Mouse (Mus musculus) G1E (cell line): ENCODE data around the gene Olfr630. TPM values are rescaled to one million over a fixed set of nuclear protein-coding genes. Genes with fewer than 3 reads are reported as not detected.
A peak's percentile ranks its signal among the peaks of the same experiment; 100 is the strongest.
"Not testable (repeated sequence)": the region's sequence is repeated elsewhere in the genome, so short reads cannot be mapped to it uniquely, and the experiment has no call there.

Experiments used
- ATAC-seq: 2 replicates; pipeline ENCODE4 v1.8.0; 2016; ENCODE audit warnings: mild to moderate bottlenecking; ENCODE audit not compliant: insufficient number of reproducible peaks, poor library complexity, low FRiP score, severe bottlenecking; ENCODE audit errors: extremely low read depth
- DNase-seq: peaks from one replicate; pipeline ENCODE4 v3.0.0; 2012; ENCODE audit warnings: low spot score
- H3K27me3 ChIP-seq: 2 replicates; pipeline ENCODE4 v1.6.1; 2012; ENCODE audit warnings: mild to moderate bottlenecking, low read length, inconsistent platforms; ENCODE audit not compliant: insufficient read depth
- H3K36me3 ChIP-seq: replicated peaks from 2 replicates; pipeline ENCODE3; 2012; ENCODE audit warnings: mild to moderate bottlenecking, inconsistent platforms
- H3K4me1 ChIP-seq: 2 replicates; pipeline ENCODE4 v1.6.1; 2012; ENCODE audit warnings: low read depth, low read length, inconsistent platforms, mixed read lengths; ENCODE audit not compliant: insufficient read depth
- H3K4me3 ChIP-seq: 2 replicates; pipeline ENCODE4 v1.5.1; 2012; ENCODE audit warnings: low read depth, mild to moderate bottlenecking, inconsistent platforms, low read length, moderate library complexity, mixed read lengths
- H3K9me3 ChIP-seq: replicated peaks from 2 replicates; pipeline ENCODE4 v1.6.1; 2012; ENCODE audit warnings: inconsistent platforms
- CTCF ChIP-seq: IDR thresholded peaks from 2 replicates; pipeline ENCODE4 v1.5.1; 2012; ENCODE audit warnings: low read depth, low read length, inconsistent platforms, mixed read lengths
- GATA1 ChIP-seq: IDR thresholded peaks from 2 replicates; pipeline ENCODE4 v1.6.1; 2012; ENCODE audit warnings: borderline replicate concordance, low read length, inconsistent platforms, mixed read lengths
- GATA2 ChIP-seq: IDR thresholded peaks from 2 replicates; pipeline ENCODE4 v1.6.1; 2012; ENCODE audit warnings: low read depth, low read length, inconsistent platforms, borderline replicate concordance
- POLR2AphosphoS5 ChIP-seq: IDR thresholded peaks from 2 replicates; pipeline ENCODE4 v1.6.1; 2012; ENCODE audit warnings: low read depth, low read length, inconsistent platforms; ENCODE audit not compliant: insufficient replicate concordance
- TAL1 ChIP-seq: conservative IDR thresholded peaks from 2 replicates; pipeline ENCODE4 v1.6.1; 2012; ENCODE audit warnings: low read depth, low read length, inconsistent platforms, mixed read lengths
- polyA plus RNA-seq: library from polyadenylated mRNA; stranded (reverse); fragments of >175 nt; gene quantifications from 2 replicates; pipeline ENCODE4 v1.2.3, GENCODE M21; 2012
- total RNA-seq, 2 experiments: library from RNA; stranded (forward) in 1 of 2; stranded (reverse) in 1 of 2; fragments of 200-1000 nt in 1 of 2; fragments of >200 nt in 1 of 2; fragmentation: Nextera tagmentation in 1 of 2; gene quantifications; 2 replicates each; pipeline ENCODE4 v1.2.3; 2014 to 2017

The Olfr630 gene
- total RNA-seq (2014; fragmentation: Nextera tagmentation) (not detected in 2 replicates), total RNA-seq (2017) (0.11 TPM in 1 of 2 replicates, not detected in the other), polyA plus RNA-seq (not detected in 2 replicates)

DNA sequence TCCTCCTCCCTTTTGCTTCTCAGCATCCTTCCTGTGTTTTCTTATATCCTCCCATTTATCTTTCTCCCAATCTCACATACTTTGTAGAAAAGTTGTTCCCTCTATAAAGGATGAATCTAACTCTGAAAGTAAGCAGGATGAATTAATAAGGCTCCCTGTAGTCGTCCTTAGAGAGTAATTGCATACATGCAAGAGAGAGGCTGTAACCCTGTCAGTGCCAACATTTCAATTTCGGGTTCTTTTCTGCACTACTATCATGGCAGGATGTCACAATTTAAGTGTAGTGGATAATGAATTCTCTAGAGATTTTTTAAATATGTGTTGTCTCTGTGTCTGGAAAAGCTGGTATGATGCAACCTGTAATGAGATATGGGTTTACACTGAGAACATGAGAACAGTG, at the start of gene Olfr630:
Gene Olfr630, minus strand, starts transcription at position 101 of the 400 bp plus-strand sequence.
- no peak for ATAC-seq
- Histone ChIP-seq H3K9me3 (no peaks in the 10 kb centered on the region), H3K27me3 (no peaks in the 10 kb centered on the region), H3K4me1 (no peaks in the 10 kb centered on the region), H3K36me3 (no peaks in the 10 kb centered on the region), H3K4me3 (no peak within 1 kb of the TSS)
- TF ChIP-seq TAL1 = no peak
- no peak for DNase-seq

DNA sequence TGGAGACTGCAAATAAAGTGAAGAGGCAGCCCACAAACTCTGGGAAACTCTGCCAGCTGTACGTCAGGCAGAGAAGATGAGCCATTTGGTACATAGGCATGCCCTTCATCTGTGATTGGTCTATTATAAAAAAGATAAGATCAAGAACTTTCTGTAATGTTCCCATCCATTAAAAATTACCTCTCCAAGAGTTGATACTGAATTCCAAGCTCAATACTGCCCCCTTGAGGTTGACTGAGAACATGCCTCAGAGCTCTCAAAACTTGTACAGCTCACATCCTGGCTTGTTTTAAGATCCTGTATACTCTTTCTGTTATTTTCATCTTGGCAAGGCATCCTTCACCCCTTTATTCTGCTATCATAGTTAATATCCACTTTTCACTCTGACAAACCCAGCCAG, 49.7 kb upstream of the Olfr630 start:
- ATAC-seq = no peak
- Histone ChIP-seq H3K36me3 (no peaks in the 10 kb centered on the region), H3K9me3 (no peaks in the 10 kb centered on the region), H3K4me1 (peaks cover 27% of the 10 kb centered on the region), H3K27me3 (no peaks in the 10 kb centered on the region), H3K4me3 (no peak overlapping the region)
- DNase-seq = no peak
- no peak for TF ChIP-seq GATA1
- peak; percentile 47; the same call in 1 of the 2 replicates for TF ChIP-seq CTCF
- no peak for TF ChIP-seq TAL1
- no peak for TF ChIP-seq POLR2AphosphoS5
- TF ChIP-seq GATA2 = no peak

DNA sequence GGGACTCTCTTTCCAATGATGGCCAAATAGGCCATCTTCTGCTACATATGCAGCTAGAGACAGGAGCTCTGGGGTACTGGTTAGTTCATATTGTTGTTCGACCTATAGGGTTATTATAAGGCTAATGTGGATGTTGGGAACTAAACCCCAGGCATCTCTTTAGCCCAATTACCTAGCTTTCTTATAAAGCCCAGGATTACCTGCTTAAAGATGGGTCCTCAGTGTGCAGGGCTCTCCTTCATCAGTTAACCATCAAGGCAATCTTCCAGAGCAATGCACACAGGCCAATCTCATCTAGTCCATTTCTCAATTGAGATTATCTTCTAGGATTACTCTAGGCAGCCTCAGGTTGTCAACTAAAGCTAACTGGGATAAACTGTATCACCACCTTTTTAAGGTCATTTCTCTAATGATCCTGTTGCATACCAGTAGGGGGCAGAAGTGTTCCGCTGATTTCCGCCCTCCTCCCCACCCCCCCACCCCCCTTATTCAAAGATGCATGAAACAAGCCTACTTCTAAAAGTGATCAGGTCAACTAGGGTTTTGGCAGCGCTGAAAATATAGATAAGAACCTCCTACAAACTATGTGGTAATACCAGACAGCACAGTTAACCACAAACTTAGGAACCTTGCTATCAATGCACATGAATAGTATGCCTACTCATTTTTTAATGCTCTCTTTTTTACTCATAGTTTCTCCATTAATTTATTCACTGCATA, 35.7 kb upstream of the Olfr630 start:
- H3K9me3 ChIP-seq = no peaks in the 10 kb centered on the region
- TF ChIP-seq CTCF (no peak), TAL1 (peak; percentile 40; the same call in 1 of the 2 replicates), GATA1 (no peak), POLR2AphosphoS5 (no peak), GATA2 (no peak)
- H3K4me1 ChIP-seq = 0 out of 2 replicates have a peak, but pooled peaks cover 5% of the 10 kb centered on the region
- DNase-seq (peak; percentile 23), ATAC-seq (peak; percentile 100)
- H3K27me3 ChIP-seq = no peaks in the 10 kb centered on the region
- H3K36me3 ChIP-seq = no peaks in the 10 kb centered on the region
- H3K4me3 ChIP-seq = no peak overlapping the region

DNA sequence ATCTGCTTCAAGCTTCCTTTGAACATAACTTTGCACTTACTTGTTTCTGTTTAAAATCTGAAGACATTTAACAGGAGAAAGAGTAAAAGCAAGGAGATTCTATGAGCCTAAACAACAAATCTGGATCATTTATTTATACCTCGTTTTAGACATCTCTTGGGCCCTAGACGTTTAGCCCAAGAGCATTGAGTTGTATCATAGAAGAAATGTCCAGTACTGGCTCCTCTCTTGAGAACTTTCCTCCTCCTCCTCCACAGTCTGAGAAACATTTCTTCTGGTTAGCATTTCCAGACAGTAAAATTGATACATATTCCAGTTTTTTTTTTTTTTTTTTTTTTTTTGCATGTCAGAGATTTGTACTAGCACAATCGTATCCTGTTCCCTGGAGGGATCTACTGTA, 34.6 kb upstream of the Olfr630 start, which contains the start of gene Olfr67:
Gene Olfr67, minus strand, starts transcription at position 101 of the 400 bp plus-strand sequence.
- ATAC-seq = no peak
- TF ChIP-seq CTCF (no peak), GATA1 (no peak), POLR2AphosphoS5 (no peak), TAL1 (no peak), GATA2 (no peak)
- Histone ChIP-seq H3K36me3 (no peaks in the 10 kb centered on the region), H3K27me3 (no peaks in the 10 kb centered on the region), H3K9me3 (no peaks in the 10 kb centered on the region), H3K4me3 (no peak within 1 kb of the TSS), H3K4me1 (0 out of 2 replicates have a peak, but pooled peaks cover 5% of the 10 kb centered on the region)
- no peak for DNase-seq

GRCm38 (mm10) chr7:103779598-103779997, 22.5 kb upstream of the Olfr630 start, which contains the start of gene Olfr68:
Gene Olfr68 (minus strand): TSS chr7:103779698.
- DNase-seq = no peak
- Histone ChIP-seq H3K36me3 (no peaks in the 10 kb centered on the region), H3K4me3 (no peak within 1 kb of the TSS), H3K4me1 (no peaks in the 10 kb centered on the region), H3K9me3 (no peaks in the 10 kb centered on the region), H3K27me3 (peaks cover 5% of the 10 kb centered on the region)
- TF ChIP-seq CTCF = no peak
- TF ChIP-seq GATA1 = no peak
- TF ChIP-seq GATA2 = no peak
- TF ChIP-seq TAL1 = no peak
- TF ChIP-seq POLR2AphosphoS5 = no peak
- no peak for ATAC-seq

- not testable (repeated sequence) for H3K4me3 ChIP-seq, H3K9me3 ChIP-seq, H3K4me1 ChIP-seq, H3K36me3 ChIP-seq, DNase-seq, H3K27me3 ChIP-seq, ATAC-seq
Observed at GRCm38 (mm10) chr7:103777652-103778051, 20.5 kb upstream of the Olfr630 start.

DNA sequence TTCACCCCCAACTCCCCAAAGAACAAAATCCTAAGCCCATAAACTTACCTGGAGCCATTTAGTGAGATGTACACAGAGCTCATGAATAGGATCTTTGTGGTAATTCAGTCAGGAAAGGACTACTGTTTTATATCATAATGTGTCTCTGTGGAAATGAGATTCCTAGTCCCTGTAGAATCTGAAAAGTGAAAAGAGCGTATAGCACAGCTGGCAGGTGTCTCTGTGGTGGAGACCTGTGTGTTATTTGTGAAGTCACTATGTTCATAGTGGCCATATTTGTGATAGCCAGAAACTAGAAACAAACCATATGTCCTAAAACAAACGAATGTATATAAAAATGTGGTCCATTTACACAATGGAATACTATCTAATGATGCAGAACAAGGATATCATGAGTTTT, 14.4 kb upstream of the Olfr630 start, which contains the start of gene Olfr69:
Gene Olfr69, minus strand, starts transcription at position 101 of the 400 bp plus-strand sequence.
- no peak for ATAC-seq
- no peaks in the 10 kb centered on the region for H3K9me3 ChIP-seq

DNA sequence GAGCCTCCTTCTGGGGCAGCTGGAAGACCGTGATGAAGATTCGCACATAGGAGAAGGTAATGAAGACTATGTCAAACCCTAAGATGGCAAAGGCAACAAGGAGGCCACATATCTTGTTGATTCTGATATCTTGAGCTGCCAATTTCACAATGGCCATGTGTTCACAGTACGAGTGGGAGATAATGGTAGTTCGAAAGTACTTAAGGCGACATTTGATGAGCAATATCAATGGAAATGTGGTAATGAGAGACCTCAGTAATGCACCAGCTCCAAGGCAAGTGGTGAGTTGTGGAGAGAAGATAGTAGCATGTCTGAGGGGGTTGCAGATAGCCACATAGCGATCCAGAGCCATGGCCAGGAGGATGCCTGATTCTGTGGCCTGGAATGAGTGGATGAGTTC, 10.6 kb upstream of the Olfr630 start:
- ATAC-seq = not testable (repeated sequence)

More for the DNA sequence above, 14.4 kb upstream of the Olfr630 start, which contains the start of gene Olfr69:
- Histone ChIP-seq H3K27me3 (peaks cover 2% of the 10 kb centered on the region; the same call in 1 of the 2 replicates), H3K36me3 (no peaks in the 10 kb centered on the region), H3K4me1 (no peaks in the 10 kb centered on the region), H3K4me3 (no peak within 1 kb of the TSS)
- no peak for TF ChIP-seq POLR2AphosphoS5
- no peak for TF ChIP-seq GATA1
- no peak for TF ChIP-seq TAL1
- TF ChIP-seq GATA2 = no peak
- no peak for TF ChIP-seq CTCF
- no peak for DNase-seq

DNA sequence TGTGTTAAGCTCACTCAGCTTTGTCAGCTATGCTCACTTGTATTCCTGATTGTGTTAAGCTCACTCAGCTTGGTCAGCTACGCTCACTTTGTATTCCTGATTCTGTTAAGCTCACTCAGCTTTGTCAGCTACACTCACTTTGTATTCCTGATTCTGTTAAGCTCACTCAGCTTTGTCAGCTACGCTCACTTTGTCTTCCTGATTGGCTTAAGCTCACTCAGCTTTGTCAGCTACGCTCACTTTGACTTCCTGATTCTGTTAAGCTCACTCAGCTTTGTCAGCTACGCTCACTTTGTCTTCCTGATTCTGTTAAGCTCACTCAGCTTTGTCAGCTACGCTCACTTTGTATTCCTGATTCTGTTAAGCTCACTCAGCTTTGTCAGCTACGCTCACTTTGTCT, 5.1 kb upstream of the Olfr630 start:
- H3K4me1 ChIP-seq, H3K36me3 ChIP-seq, H3K4me3 ChIP-seq, DNase-seq, ATAC-seq, H3K27me3 ChIP-seq, H3K9me3 ChIP-seq: not testable (repeated sequence)

More for the DNA sequence above, 10.6 kb upstream of the Olfr630 start:
- H3K36me3 ChIP-seq, DNase-seq, H3K27me3 ChIP-seq, H3K4me3 ChIP-seq, H3K4me1 ChIP-seq, H3K9me3 ChIP-seq: not testable (repeated sequence)
